Mouse (Mus musculus) kidney, adult 9 months (tissue): ENCODE results near the gene Msh5.
"Not testable (repeated sequence)": the region's sequence is repeated elsewhere in the genome, so short reads cannot be mapped to it uniquely, and the experiment has no call there.

Source experiments
- DNase-seq: peaks from one replicate; pipeline ENCODE4 v3.0.0; 2022

Msh5 gene

DNA sequence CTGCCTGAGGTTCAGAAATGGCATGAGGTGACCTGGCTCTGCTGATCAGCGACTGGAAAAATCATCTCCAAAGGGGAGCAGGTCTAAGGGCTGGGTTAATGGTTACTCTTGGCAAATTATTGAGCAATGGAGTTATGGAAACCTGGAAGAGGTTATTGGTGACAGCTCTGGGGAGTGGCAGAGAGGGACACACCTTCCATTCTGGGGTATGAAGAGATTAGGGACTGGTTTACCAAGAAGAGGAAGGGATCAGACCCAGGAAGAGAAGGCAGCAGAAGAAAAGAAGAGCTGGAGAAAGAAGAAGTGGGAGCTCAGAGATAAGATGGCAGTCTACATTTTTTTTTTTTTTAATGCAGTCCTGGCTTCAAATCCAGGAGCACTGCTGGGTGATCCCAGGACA, 1.1 kb upstream of the Msh5 start:
- DNase-seq, result peak; percentile 92

DNA sequence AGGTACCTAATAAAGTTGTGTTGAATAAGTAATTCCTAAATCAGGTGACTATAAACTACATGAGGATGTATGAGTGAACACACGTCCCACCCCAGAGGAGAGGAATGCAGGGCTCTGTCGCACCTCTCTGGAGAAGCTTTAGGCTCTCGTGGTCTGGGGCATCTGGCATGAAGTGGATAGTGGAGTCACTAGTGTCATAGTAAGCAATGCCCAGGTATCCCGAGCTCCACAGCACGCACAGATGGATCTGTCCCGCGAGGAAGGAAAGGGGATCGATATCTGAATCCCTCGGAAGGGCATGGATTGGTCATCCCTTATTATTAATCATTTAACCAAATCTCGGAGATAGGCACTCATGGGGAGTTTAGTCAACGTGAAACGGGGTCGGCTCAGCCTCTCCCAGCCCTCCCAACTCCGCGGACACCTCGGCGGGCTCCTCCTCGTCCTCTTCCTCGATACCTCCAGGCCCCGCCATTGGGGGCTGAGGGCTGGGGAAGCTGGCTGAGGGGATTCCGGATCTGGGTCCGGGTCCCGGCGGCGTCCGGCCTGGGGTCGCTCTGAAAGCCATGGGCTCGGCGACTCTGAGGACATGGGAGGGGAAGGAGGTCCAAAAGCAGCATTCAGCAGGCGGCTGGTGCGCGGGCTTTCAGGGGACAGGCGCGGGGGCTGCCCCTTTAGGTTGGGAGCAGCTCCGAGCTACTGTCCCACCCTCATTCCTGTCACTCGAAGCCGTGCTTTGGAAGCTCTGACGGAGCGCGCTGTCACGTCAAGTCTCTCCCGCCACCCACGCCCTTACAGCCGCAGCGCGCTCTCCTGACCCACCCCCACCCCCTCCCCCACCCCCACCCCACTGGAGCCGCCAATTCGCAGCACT, 501 bp downstream of the Msh5 start:
- peak; percentile 36 for DNase-seq

DNA sequence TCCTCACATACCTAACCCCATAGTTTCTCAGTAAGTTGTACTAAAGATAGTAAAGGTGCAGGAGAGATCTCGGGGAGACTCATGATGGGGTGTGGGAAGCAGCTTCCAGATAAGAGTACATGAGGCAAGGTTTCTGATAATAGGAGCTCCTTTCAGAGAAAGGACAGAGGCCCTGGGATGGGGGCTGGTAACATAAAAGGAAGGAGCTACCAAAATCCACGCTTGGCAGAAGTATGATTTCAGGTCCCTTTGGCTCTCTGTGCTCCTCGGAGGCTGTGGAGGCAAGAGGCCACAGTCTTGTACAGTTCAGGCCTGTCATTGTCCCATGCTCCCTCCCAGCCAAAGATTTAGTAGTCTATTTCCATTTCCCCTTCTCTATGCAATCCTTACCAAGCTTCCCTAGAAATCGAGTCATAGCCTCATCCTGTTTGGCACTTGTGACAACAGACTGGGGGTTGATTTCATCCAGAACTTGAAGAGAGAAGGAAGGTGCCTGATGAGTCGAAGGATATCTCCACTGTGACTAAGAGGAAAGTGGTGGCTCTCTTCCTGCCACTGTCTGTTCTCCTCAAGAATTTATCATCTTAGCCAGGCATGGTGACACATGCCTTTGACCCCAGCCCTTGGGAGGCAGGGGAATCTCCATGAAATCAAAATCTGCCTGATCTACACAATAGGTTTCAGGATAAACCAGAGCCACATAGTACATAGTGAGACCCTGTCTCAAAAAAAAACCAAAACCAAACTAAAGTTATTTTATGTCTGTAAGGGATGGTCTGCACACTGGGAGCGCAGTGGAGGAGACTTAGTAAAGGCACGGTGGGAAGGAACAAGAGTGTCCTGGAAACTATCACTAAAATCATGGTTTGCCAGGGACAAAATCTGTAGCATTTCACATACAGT, 1.4 kb downstream of the Msh5 start:
- DNase-seq, result no peak

DNA sequence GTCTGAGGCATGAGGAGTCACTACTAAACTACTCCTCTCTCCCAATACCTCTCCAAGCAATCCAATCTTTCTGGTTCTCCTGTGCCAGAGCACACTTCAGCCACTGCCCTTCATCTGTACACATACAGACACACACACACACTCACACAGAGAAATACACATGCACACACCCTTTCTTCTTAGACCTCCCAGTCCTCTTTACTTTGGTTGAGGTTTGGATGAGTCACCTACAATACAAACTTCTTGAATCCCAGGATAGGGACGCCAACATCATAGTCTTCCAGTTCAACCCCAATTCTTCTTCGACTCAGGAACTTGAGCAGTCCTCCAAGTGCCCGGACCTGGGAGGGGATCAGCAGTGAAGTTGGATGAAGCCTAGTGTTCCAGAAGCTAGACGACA, 2.8 kb downstream of the Msh5 start:
- DNase-seq, result no peak

DNA sequence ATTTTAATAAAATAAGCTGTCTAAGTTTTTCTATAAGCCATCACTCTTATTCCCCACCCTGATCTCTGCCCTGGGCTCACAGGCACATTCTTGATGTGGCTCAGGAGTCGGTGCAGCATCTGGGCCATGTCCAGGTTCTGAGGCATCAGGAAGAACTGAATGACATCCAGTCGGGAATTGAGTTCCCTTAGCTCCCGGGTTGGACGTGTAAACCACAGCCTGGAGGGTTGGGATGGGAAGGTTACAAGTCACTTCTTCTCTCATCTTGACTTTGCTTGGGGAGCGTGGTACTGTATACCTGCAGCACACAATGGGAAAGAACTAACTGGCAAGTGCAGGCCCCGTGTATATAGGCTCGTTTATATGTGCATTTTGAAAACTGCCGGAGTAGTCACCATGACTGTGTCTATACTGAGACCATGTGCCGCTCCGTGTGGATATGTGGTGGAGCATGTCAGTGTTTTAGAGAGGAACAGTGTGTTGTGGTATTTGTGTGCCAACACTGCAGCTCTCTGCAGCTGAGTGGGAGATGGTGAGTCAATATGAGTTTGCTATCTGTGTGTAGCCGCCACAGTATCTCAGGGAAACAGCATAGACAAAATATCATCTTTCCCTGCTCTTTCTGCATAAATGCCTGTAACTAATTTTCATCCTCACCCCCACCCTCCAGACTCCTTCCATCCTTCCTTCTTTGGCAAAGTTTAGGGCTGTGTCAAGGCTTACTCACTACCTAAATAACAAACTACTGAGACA, 7.2 kb downstream of the Msh5 start:
- DNase-seq, result no peak

DNA sequence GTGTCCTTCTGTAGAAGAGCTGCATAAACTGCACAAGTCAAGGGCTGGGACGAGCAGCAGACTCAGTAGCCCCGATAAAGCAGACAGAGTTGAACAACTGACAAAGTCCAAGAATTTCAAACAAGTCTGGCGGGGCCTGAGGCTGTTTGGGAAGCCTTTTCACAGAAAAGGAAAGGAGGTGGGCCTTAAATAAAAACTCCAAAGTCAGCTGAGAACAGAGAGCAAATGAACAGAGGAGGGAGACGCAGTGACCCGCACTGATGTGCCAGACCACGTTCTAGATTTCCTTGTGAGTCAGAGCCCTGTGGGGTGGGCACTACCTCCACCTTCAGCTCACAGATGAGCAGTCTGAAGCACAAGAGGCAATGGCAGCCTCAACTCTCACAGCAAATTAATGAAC, 11.6 kb downstream of the Msh5 start:
- no peak for DNase-seq

DNA sequence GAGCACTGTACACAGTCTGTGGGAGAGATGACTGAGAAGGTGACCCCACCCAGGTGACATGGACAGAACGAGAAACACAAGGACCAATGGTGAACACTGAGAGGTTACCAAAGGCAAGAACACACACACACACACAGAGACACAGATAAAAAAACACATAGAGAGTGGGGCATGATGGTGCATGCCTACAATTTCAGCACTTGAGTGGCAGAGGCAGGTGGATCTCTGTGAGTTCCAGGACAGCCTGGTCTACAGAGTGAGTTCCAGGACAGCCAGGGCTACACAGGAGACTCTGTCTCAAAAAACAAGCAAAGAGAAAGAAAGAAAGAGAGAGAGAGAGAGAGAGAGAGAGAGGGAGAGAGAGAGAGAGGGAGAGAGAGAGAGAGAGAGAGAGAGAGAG, 12.8 kb downstream of the Msh5 start:
- DNase-seq, result not testable (repeated sequence)

DNA sequence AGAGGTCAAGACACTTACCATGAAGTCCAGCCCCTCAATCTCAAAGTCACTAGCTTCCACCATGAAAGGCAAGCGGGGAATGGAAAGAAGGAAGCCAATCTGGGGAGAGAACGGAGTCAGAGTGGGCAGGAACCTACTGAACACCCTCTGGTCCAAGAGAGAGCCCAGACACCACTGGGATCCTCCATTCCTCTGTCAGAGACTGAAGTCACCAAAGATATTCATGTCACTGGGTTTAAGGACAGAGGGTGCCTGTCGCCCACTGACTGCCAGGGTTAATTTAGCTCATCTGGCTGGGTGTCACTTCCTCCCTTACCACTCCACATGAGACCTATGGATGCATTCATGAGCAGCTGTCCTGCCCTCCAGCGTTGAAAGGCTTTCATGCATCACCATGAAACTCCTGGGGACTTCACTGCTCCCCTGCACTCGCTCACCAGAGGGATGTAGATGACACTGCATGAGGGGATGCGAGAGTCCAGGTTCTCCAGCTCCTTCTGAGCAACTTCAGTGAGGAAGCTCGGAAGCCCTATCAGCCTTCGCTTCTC, 14.1 kb downstream of the Msh5 start:
- no peak for DNase-seq

DNA sequence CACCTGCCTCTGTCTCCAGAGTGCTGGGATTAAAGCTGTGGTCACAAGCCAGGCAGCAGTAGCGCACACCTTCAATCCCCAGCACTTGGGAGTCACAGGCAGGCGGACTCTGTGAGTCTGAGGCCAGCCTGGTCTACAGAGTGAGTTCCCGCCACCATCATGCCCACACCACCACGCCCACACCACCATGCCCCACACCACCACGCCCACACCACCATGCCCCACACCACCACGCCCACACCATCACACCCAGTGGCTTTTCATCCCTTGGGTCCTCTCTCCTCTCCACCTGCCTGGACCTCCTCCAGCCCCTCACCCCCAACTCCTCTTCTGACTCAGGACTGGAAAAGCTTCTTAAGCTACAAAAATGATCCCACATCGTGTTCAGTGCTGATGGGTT, 14.7 kb downstream of the Msh5 start:
- DNase-seq, result no peak

DNA sequence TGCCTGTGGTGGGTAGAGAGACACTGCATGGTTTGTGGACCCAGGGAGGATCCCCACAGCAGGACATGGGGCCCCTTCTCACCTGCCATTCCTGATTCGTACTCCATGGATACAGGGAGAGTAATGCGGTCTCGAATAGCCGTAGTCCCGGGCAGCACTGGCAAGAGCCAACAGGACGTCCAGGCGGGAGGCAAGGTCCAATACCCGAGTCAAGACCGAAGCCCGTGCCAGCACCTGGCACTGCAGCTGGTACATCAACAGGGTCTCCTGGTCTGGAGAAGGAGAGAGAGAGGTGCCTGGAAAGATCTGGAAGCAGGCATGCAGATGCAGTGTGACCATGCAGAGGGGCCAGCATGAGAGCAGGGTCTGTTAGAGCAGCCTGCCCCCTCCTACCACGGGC, 15.3 kb downstream of the Msh5 start:
- no peak for DNase-seq

DNA sequence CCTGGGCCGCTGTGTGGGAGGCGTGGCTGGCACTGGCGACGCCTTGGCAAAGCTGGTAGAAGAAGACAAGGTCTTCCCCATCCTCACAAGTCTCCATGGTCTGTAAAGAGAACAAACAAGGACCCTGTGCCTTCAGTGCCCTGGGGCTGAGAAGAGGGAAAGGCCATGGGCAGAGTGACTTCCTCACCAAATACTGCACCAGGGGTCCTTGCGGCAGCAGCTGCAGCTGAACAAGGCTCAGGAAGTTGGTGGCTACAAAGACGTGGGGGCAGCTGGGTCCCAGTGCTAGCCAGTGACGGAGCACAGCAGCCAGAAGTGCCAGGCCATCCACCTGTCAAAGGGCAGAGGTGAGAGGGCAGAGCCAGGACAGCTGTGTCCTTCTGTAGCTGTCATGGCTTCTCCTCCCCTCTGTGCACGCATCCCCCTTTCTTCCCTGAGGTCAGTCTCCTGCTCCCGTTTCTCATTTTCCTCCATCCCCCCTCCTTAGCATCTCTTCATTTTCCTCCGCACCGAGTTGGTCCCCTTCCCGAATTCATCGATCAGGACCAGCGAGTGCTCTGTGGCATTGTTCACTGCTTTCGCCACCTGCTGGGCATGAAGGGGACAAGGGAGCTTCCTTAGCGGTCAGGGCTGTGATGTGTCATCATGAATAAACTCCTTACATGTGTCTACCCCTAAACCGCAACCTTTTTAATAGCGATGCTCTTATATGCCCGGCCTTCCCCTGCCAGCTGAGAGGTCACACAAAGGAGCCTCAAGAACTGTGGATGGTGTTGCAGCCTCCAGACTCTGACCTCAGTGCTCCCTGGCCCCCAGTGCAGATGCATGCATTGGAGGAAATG, 16.6 kb downstream of the Msh5 start:
- DNase-seq, result no peak

DNA sequence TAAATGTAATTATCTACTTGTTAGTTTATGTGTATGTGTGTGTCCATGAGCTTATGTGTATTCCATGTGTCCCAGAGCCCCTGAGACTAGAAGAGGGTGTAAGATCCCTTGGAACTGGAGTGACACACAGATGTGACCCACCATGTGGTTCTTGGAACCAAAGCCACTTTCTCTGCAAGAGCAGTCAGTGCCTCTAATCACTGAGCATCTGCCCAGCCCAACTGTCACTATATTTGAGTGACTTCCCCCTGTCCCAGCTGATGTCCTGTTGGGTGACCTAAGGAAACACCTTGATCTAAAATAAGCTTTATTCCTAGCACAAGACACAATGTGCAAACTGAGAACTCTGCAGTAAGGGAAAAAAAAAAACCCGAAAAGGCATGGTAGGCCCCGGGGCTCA, 18.2 kb downstream of the Msh5 start:
- DNase-seq, result no peak

DNA sequence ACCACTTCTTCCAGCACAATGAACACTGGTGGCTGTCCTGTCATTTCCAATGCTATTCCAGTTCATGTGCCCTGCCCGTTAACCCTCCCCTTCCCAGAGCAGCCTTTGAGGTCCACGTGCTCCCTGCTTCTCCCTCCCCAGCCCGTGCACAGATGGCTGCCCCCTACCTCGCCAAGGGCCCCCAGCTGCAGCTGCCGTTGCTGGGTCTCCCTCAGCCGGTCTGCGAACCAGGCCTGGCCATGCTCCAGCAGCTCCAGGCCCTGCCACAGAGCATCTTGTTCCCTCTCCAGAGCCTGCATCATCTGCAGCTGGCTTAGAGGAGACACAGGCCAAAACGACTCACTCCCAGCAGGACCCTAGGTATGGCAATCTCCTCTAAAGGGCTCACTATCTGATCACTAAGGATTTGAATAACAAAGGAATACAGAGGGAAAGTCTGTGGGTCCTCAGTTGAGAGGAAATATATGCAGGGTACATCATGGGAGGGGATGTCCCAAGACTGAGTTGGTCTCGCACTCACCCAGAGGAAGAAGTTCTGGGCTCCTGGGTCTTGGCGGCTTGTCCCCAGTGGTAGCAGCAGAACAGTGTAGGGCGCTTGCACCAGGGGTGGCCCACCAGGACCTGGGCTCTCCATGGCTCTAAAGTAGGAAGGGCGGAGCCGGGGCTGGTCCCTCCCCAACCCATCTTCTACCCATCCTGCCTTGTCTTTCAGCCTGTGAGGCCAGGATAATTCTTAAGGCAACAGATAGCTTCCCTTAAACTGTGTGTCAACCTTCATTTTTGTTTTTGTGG, 19.1 kb downstream of the Msh5 start, which contains the start of gene Sapcd1:
Gene Sapcd1, minus strand, starts transcription at position 740 of the 792 bp plus-strand sequence.
- DNase-seq, result no peak

DNA sequence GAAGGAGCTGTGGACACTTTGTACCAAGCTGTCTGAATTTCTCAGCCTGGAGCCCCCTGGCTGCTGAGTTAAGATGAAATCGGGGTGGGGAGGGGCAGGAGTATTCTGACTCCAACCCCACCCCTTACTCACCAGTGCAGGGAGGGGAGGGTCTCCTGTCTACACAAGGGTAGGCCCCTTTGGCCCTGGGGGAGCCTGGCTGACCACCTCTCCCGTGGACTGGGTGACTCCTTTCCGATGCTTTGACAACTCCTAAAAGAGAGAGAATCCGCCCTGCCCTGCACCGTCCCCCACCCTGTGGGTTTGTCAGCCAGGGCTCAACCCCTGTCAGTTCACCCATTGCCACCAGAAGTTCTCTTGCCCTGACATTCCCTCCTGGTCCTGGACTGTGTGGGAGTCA, 20.3 kb downstream of the Msh5 start:
- no peak for DNase-seq

DNA sequence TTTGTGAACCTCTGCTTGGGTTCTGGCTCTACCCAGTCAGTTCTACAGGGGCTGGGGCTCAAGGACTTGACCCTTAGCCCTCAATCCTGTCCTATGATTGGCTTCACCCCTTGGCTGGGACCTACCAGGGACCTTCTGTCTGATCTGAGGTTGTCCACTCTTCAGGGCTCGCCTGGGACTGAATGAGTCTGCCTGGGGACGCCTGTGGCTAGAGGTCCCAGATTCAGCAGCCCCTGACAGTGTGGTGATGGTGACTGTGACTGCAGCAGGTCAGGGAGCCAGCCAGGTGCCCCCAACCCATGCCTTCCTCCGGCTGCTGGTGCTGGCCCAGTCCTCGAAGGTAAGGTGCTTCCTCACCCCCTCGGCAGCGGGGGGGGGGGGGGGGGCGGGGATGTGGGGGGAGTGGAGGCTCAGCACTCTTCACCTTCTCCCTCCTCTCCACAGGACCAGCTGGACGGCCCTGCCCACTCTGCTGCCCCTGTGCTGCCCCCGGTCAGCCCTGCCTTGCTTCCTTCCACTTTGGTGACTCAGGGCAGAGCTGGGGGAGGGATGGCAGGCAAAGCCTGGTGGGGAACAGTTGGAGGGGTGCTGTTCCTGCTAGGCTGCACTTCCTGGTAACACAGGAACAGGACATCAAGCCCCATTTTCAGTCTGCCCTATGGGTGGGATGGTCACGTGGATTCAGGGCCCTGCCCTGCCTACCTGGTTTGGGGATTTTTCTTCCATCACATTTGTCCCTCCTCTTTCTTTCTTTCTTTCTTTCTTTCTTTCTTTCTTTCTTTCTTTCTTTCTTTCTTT, 21.7 kb downstream of the Msh5 start:
- DNase-seq, result no peak

DNA sequence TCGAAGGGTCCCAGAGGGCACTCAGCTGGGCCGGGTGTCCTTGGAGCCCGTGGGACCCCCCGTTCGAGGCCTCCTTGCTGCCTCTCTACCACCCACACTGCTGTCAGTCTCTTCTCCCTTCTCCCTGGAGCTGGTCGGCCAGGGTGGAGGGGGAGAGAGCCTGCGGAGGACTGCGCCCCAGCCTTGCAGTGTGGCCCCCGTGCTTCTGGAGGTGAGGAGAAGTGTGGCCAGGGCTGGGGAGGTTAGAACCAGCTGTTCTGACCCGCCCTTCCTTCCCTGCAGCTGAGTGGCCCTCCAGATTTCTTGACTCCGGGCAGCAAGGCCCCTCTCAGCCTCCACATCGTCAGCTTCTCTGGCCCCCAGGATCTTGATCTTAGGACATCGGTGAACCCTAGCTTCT, 22.3 kb downstream of the Msh5 start:
- no peak for DNase-seq

DNA sequence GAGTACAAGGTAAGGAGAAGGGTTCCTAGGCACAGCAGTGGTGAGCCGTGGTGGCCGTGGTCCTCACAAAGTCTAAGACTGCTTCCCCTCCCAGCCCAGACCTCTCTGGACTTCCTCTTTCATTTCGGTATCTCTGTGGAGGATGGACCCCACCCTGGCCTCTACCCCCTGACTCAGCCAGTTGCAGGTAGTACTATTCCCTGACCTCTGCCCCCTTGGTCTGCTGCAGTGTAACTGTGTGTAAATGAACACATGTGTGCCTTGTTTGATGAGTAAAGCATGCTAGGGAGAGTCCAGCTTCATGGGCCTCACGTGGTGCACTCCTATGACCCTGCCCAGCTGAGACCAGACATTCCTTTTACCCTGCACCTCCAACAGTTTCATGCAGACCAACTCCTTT, 22.8 kb downstream of the Msh5 start:
- DNase-seq, result no peak

DNA sequence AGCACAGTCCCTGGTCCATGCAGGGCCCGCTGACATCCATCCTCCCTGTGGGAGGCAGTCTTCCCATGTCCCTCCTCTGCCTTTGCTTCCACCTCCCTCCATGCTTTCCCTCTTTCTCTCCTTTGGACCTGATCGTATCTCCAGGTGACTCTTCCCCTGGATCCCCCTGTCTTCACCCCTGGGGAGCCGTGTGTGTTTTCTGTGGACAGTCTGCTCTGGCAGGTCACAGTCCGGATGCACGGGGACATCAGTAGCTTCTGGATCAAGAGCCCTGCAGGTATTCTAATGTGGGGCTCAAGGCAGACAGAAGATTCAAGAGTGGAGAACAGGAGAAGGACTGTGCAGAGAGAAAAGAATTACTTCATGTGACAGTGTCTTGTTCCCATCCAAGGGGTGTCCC, 23.3 kb downstream of the Msh5 start:
- no peak for DNase-seq

DNA sequence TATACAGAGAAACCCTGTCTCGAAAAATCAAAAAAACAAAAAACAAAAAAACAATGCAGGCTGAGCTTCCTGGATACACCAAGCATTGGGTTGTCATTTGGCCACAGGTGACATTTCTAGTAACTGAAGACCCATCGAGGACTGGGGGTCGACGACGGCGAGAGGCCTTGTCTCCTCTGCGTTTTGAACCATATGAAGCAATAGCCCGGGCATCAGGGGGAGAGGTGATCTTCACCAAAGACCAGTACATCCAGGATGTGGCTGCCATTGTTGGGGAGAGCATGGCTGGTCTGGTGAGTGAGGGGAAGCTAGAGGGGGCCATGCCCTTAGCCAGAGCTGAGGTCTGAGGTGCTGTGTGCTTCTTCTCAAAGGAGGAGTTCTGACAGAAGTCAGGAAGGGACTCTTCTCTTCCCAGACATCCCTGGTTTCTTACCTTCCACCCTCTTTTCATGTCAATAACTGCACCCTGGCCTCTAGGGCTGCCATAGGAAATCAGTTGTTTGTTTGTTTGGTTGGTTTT, 23.9 kb downstream of the Msh5 start:
- no peak for DNase-seq
